Mouse (Mus musculus) testis, postnatal 14 days (tissue): ENCODE measurements around the gene Ube2d1.

Source experiments
- DNase-seq: peaks from one replicate; pipeline ENCODE4 v3.0.0; 2021; ENCODE audit warnings: low spot score

Ube2d1 gene

DNA sequence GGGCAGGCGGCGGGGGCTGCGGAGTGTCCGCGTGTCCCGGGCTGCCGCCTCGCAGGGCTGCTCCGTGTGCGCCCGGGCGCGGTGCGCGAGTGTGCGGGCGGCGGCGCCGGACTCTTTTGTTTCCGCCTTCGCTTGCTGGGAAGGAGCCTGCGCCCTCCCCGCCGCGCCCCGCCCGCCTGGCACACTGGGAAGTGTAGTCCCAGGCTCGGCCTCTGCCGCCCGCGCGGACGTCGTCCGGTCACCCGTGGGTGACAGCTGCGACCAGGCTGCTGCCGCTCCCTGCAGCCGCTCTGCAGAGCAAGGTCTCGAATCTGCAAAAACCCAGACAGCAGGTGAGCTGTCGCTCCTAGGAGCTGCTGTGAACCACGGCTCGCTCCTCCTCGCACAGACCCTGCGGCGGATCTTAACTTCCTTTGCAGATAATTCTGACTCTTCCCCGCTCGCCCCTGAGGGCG, at the start of gene Ube2d1:
Gene Ube2d1 (minus strand): TSS at position 137 of the 455 bp plus-strand sequence.
- DNase-seq = peak; percentile 76

GRCm38 (mm10) chr10:71332859-71333258, 47.8 kb upstream of the Ube2d1 start:
- no peak for DNase-seq

- DNase-seq = no peak
Measured at GRCm38 (mm10) chr10:71332376-71332775, 47.3 kb upstream of the Ube2d1 start.

DNA sequence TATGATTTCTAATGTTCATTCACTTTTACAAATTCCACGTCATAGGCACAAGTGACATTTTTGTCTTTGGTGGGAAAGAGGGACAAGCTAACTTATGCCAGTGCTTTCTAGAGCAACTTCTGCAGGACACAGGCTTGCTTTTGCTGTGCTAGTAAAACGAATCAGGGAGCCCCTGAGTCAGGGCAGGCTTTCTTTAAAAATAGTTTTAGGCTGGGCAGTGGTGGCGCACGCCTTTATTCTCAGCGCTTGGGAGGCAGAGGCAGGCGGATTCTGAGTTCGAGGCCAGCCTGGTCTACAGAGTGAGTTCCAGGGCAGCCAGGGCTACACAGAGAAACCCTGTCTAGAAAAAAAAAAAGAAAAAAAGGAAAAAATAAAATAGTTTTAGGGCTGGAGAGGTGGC, 46.8 kb upstream of the Ube2d1 start:
- DNase-seq = no peak

DNA sequence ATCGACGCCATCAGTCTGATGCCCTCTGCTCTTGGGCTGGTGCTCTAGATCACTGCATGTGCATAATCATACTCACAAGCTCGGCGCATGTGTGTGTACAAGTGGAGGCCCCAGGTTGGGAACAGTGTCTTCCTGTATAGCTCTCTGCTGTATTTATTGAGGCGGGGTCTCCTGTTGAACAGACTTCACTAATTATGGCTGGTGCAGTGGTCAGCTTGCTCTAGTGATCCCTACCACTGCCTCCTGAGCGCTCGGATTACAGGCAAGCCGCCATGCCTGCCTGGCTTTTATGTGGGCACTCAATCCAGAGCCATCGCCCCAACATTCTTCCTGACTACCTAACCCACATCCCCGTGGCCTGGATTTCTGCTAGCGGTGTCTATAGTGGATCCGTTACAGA, 45.0 kb upstream of the Ube2d1 start:
- DNase-seq = no peak

DNA sequence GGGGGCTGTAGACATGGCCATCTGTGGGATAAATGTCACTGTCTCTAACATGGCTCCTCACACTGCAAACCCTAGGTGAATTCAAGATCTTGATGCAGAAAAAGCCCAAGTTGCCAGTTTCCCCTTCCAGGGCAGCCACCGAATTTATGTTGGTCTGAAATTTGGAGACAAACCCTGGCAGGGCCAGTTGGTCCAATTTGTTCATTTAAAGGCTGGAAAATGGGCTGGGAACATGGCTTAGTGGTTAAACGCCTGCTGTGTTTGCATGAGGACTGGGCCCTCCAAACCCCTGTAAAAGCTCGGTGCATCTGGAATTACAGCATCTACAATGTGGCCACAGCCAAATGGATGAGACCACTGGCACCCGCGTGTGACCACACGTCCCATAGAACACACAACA, 44.2 kb upstream of the Ube2d1 start:
- no peak for DNase-seq

- DNase-seq = no peak
Measured at GRCm38 (mm10) chr10:71328870-71329269, 43.8 kb upstream of the Ube2d1 start.

GRCm38 (mm10) chr10:71328382-71328781, 43.3 kb upstream of the Ube2d1 start:
- DNase-seq = no peak

DNA sequence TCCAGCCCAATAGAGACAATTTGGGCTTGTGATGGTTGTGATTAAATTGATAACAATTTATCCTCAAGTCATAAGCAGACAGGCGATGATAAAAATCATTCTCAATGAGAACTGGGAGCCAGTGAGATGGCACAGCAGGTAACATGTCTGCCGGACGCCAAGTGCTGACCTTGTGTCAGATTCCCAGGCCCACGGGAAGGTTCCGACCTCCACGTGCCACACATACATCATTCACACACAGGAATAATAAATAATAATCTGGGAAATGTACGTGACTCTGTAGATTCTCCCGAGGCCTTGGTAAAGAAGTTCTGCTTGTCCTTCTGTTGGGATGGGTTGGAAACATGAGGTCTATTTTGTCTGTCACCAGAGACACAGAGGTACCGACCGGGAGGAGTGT, 42.3 kb upstream of the Ube2d1 start:
- no peak for DNase-seq

DNA sequence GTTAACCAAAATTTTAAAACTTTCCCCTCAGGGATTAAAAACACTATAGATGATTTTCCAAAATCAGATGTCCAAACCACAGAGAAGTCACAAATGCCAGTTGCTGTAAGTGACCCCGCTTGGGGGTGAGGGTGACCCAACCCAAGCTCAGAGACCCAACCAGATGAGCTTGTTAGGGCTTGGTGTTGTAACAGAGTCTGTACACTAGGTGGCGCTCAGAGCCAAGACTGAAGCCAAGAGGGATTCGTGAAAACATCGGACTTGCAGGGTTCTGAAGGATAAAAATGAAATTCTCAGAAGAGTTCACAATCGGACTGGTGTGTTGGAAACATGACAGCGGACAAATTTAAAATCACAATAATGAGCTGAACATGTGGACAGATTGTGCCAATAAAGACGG, 41.7 kb upstream of the Ube2d1 start:
- DNase-seq = peak; percentile 40

DNA sequence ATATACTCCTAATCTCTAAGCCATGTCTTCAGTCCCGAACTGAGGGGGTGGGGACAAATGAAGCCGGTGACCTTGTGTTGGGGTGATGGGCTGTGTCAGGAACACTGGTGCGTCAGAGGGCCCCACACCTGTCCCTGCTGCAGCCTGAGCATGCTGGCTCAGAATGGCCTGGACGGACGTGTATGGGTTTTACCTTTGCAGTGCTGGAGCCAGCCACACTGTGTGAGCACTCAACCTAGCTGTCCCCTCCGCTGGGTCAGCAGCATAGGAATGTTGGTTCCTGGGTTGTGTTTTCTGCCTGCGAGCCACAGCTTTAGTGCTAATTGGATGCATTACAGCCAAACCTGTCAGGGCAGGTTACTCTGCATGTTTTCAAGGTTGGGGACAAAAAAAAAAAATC, 41.1 kb upstream of the Ube2d1 start:
- DNase-seq = no peak

DNA sequence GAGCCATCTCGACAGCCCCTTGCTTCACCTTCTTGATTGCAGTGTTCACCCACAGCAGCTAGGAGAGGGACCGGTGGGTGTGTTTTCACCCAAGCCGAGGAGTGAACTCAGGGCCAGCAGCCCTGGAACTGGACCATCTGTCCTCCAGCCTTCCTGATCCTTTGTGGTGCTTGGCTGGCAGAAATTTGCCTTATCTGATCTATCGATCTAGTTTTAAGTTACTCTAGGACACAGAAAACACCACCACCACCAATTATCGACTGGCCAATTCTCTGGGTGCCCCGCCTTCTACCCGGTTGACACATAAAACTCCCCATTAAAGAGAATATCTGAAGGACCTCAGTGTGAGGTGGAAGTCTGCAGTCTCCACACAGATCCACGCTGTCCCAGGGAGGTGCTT, 38.6 kb upstream of the Ube2d1 start:
- no peak for DNase-seq

GRCm38 (mm10) chr10:71316497-71316896, 31.4 kb upstream of the Ube2d1 start:
- no peak for DNase-seq

DNA sequence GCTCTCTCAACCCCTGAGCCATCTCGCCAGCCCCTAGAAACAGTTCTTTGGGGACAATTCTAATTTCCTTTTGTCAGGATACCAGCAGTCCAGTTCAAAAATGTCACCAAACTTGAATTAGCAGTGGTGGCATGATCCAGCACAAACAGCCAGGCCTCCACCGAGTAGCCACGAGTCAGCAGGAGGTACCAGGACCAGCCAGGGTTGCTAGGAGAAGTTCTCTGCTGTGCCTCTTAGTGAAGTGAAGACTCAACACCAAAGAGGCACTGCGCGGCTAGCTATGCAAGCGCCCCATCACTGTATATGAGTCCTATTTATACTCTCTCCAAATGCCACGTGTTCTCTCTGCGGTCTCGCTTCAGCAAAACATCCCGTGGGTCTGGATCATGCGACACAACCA, 31.0 kb upstream of the Ube2d1 start:
- no peak for DNase-seq

DNA sequence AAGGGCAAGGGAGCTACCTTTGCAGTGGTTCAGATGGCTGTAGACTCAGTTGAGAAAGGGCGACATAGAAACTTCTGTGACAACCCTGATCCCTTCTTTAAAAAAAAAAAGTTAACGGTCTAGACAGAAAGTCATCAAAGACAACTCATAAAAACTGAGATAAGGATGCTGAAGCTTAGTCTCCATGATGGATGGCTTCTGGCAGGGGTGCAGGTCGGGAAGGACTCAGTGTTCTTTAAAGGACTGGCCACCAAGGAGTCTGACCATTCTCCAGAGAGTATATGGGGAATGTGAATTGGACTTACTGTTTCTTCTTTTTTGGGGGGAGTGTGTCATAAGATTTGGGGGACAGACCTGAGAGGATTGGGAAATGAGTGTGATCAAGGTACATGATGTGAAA, 29.5 kb upstream of the Ube2d1 start:
- DNase-seq = no peak

GRCm38 (mm10) chr10:71310288-71310687, 25.2 kb upstream of the Ube2d1 start:
- DNase-seq = no peak

DNA sequence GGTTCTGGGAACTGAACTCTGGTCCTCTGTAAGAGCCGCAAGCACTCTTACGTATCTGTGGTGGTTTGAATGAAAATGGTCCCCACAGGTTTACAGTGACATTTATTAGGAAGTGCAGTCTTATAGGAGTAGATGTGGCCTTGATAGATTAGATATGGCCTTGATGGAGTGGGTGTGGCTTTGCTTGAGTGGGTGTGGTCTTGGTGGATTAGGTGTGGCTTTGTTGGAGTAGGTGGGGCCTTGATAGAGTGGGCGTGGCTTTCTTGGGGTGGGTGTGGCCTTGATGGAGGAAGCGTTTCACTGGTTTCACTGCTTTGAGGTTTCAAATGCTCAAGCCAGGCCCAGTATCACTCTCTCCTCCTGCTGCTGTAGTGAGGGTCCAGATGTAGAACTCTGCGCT, 23.1 kb upstream of the Ube2d1 start:
- DNase-seq = peak; percentile 44

DNA sequence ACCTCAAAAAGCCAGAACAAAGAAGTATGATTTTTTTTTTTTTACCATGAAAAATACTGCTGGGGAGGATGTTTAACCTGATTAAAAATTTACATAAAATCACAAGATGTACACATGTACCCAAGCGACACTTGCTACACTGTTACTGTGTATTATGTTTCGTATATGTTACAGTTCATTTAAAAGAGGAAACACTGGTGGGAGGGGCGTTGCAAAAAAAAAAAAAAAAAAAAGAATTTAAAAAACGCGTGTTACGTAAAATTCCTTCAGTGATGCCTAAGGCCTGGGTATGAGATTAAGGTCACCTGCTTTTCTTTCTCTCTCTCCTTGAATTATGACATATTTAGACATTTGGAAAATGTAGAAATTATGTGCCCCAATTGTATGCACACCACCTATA, 21.7 kb upstream of the Ube2d1 start:
- DNase-seq = no peak

DNA sequence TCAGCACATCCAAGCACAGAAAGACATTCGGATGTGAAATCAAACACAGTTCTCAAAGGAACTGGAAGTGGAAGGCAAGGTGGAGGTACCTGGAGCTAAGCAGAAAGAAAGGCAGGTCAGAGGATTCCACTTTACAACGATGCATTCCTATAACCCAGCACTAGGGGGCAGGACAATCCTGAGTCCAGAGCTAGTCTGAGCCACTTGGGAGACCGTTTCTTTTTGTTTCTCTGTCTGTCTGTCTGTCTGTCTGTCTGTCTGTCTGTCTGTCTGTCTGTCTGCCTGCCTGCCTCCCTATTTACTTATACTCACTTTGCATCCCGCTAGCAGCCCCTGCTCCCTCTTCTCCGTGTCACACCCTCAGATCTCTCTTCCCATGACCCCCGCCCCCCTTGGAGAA, 21.1 kb upstream of the Ube2d1 start:
- no peak for DNase-seq

DNA sequence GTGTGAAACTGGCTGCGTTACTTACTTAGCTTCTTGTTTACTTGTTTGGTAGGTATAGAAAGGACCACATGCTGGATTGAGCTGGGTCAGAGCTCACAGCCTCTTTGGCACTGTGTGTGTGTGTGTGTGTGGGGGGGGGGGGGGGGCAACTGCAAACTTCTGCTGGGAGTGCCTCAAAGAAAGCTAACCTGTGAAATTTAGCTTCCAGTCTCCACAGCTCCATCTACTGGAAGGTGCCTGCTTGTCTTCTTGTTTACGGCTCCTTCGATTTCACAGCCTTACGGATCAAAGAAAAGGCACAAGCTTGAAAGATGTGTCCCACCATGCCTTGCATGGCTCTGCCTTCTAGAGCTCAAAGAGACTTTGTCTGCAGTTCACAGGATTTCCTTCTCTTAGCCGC, 17.4 kb upstream of the Ube2d1 start:
- no peak for DNase-seq

DNA sequence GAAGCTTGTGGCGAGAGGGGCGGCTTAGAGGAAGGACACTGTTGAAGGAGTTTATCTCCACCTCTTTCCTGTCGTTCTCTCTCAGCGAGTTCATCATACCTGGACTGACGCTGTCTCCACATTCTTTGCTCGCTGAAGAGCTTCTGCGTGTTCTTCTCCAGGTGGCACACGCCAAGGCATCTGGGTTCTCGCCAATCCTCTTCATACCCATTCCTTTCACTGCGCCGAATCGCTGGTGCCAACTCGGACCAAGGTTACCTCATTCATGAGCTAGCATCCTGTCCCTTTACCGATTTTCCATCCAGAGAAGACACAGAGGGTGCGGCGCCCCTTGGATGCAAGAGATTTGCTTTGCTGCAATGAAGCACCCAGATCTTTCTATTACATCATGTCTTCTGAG, 15.1 kb upstream of the Ube2d1 start:
- no peak for DNase-seq

DNA sequence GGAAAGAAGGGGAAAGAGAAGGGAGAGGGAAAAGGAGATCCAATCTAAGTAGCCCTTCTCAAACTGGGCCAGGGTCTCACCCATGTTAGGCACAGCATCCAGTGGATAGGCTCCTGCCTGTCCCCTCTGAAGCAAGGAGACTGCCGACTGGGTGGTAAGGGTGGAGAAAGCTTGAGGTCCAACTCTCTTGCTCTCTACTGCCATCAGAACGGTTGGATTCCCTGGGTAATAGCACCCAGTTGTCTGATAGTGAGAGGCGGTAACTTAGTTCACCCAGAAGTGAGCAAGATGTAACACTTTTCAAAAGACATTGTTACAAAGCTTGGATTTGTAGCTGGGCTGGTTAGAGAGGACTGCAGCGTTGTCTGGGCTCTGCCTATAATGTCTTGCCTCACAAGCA, 8.2 kb upstream of the Ube2d1 start:
- peak; percentile 26 for DNase-seq

DNA sequence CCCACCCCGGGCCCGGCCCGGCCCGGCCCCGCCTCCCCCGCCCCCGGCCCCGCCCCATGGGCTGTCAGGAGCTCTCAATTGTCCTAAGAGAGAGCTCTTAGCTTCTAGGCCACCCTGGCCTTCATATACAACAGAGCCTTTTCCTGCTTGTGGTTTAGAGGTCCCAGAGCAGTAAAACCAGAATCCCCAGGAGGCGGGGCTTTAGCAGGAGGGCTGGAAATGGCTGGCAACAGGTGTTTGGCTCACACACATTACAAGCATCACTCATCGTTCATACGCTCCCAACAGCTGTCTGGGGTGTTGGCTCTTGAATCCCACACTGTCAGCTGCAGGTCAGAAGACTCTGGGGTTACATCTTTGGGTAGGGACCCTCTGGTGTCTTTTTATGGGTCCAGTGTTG, 7.2 kb upstream of the Ube2d1 start:
- no peak for DNase-seq

GRCm38 (mm10) chr10:71291801-71292200, 6.7 kb upstream of the Ube2d1 start:
- DNase-seq = no peak

DNA sequence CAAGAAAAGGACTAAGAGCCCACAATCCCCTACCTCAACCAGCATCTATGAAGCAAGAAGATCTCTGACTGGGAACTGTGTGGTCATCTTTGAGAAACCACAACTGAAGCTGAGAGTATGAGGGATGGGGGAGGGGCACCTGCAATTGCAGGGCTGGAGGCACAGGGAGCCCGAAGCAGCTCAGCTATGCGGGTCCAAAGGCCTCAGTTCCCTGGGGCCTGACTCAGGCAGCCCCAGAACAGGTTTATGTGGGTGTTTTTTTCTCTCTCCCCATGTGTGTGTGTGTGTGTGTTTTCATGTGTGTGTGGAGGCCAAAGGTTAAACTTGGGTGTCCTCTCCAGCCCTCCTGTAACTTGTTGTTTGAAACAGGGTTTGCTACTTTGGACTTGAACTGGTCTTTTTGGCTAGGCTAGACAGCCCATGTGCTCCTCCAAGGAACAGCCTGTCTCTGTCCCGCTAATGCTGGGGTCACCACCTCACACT, 6.2 kb upstream of the Ube2d1 start:
- no peak for DNase-seq
